Mouse (Mus musculus) right cerebral cortex, postnatal 36 days (tissue): ENCODE results near the gene Gm8024.
"Not testable (repeated sequence)": the region's sequence is repeated elsewhere in the genome, so short reads cannot be mapped to it uniquely, and the experiment has no call there.

Source experiments
- DNase-seq, 2 experiments: peaks; one replicate each; pipeline ENCODE4 v3.0.0; 2022; ENCODE audit warnings: low spot score in 2 of 2, mixed read lengths in 1 of 2

Gene Gm8024

DNA sequence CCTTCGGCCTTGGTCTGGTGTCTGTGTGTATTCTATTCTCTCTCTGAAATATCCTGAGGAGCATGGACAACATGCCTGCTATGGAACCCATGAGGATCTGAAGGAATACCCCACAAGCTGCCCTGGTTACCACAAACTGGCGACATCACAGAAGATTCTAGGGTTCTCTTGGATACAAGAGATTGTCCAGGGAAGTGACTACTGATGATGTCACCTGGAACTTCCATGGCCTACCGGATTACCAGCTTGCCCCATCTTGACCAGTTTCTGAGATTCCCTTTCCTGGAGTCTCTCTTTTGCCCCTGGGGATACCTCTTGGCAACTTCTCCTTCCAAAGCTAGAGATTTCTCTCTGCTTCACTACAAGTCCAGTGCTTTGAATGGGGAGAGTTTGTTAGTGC lies at the start of gene Gm8024:
TSS of gene Gm8024 (minus strand) at position 101 of the 400 bp plus-strand sequence.
- not testable (repeated sequence) for DNase-seq

DNA sequence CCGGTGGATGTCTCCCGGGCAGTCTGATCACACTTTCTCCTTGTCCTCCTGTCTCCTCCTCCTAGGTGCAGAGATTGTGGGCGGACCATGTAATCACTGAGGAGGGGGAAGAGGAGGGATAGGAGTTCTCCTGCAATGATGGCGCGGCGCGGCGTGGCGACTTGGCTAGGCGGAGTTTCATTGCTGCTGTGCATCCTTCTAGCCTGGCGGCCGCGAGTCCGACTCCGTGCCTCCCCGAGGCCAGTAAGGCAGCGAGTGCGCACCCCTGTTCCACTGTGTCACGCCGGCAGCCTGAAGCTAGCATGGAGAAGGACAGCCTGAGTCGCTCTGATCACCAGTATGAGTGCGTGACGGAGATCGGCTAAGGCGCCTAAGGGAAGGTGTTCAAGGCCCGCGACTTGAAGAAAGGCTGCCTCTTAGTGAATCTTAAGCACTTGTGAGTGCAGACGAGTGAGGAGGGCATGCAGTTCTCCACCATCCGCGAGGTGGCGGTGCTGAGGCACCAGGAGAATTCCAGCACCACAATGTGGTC lies 19.2 kb upstream of the Gm8024 start:
- DNase-seq, result peak; percentile 47 to 52

DNA sequence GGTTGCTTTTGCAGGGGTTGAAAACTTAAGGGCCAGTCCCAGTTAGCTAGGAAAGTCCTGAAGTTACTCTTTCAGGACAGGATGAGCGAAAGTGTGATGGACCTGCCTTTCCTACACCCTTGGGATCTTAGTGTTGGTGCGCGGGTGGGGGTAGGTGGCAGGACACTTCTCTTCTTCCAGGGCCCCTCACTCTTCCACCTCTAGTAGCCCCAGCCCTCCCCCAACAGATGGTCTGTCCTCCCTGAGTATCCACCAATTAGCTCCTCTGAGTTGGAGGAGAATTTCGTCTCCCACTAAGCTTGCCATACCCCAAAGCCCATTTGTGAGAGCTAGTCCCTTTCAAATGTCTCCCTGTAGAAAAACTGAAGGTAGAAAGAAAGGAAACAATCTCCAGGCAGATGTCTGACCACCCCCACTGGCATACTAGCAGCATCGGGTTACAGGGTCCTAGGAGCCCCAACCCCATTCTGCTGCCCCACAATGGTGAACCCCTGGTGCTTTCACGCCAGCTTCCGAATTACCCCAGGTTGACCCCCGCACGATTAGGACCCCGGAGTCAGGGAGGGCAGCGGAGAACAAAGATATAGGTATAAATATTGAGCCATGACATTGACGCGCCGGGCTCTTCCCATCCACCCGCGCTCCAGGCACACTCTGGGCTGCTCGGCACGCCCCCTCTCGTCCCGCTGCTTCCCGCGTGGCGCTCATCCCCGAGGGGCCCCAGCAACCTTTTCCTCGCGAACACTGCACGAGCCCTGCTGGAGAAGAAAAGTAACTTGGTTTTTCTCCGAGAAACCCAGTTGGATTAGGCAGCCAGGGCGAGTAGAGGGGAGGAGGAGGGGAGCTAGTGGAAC lies 18.5 kb upstream of the Gm8024 start:
- DNase-seq, result not testable (repeated sequence)

DNA sequence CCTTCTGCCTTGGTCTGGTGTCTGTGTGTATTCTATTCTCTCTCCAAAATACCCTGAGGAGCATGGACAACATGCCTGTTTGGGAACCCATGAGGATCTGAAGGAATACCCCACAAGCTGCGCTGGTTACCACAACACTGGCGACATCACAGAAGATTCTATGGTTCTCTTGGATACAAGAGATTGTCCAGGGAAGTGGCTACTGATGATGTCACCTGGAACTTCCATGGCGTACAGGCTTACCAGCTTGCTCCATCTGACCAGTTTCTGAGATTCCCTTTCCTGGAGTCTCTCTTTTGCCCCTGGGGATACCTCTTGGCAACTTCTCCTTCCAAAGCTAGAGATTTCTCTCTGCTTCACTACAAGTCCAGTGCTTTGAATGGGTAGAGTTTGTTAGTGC lies 21.8 kb downstream of the Gm8024 start, which contains the start of gene Gm8020:
TSS of gene Gm8020 (minus strand) at position 101 of the 400 bp plus-strand sequence.
- not testable (repeated sequence) for DNase-seq
